Mouse (Mus musculus) kidney, postnatal 25 days (tissue): ENCODE data around the gene Prkaa2.

Source experiments
- DNase-seq, 2 experiments: peaks; one replicate each; pipeline ENCODE4 v3.0.0; 2021; ENCODE audit warnings: mixed read lengths in 2 of 2

The Prkaa2 gene

GRCm38 (mm10) chr4:105109199-105109989, at the start of gene Prkaa2:
TSS of gene Prkaa2 (minus strand) at chr4:105109890.
- peak; percentile 76 to 91 for DNase-seq

- DNase-seq, result no peak
Observed at GRCm38 (mm10) chr4:105159531-105159870, 49.8 kb upstream of the Prkaa2 start.

GRCm38 (mm10) chr4:105158651-105159530, 49.2 kb upstream of the Prkaa2 start:
- DNase-seq, result peak; percentile 38 to 52

- DNase-seq, result peak; percentile 82 to 91
Observed at GRCm38 (mm10) chr4:105158169-105158555, 48.5 kb upstream of the Prkaa2 start.

GRCm38 (mm10) chr4:105157276-105158168, 47.8 kb upstream of the Prkaa2 start, which contains the start of gene Plpp3:
TSS of gene Plpp3 (plus strand) at chr4:105157347.
- DNase-seq, result peak; percentile 91 to 95

GRCm38 (mm10) chr4:105156955-105157275, 47.2 kb upstream of the Prkaa2 start:
- DNase-seq, result no peak

GRCm38 (mm10) chr4:105156281-105156680, 46.6 kb upstream of the Prkaa2 start:
- DNase-seq, result no peak

GRCm38 (mm10) chr4:105153227-105153626, 43.5 kb upstream of the Prkaa2 start:
- DNase-seq, result no peak

GRCm38 (mm10) chr4:105151911-105152690, 42.4 kb upstream of the Prkaa2 start:
- DNase-seq, result peak; percentile 79 to 88

GRCm38 (mm10) chr4:105149492-105149891, 39.8 kb upstream of the Prkaa2 start:
- no peak for DNase-seq

GRCm38 (mm10) chr4:105133350-105134050, 23.8 kb upstream of the Prkaa2 start:
- DNase-seq, result no peak

- no peak for DNase-seq
Observed at GRCm38 (mm10) chr4:105131756-105132314, 22.1 kb upstream of the Prkaa2 start.

- no peak for DNase-seq
Observed at GRCm38 (mm10) chr4:105129212-105129611, 19.5 kb upstream of the Prkaa2 start.

- peak; percentile 86 to 92 for DNase-seq
Observed at GRCm38 (mm10) chr4:105122429-105122828, 12.7 kb upstream of the Prkaa2 start.

- no peak for DNase-seq
Observed at GRCm38 (mm10) chr4:105121081-105121480, 11.4 kb upstream of the Prkaa2 start.

- DNase-seq, result no peak
Observed at GRCm38 (mm10) chr4:105113468-105113867, 3.8 kb upstream of the Prkaa2 start.

- no peak for DNase-seq
Observed at GRCm38 (mm10) chr4:105113042-105113441, 3.4 kb upstream of the Prkaa2 start.

GRCm38 (mm10) chr4:105111770-105112169, 2.1 kb upstream of the Prkaa2 start:
- DNase-seq, result no peak

- DNase-seq, result no peak
Observed at GRCm38 (mm10) chr4:105110684-105111035, 970 bp upstream of the Prkaa2 start.

GRCm38 (mm10) chr4:105109990-105110683, 447 bp upstream of the Prkaa2 start:
- DNase-seq, result peak; percentile 10 to 46
